Mouse (Mus musculus): ENCODE measurements around the gene Cacng1.

Gene Cacng1

GRCm38 (mm10) chr11:107655538-107655937 lies 60.8 kb downstream of the Cacng1 start:
- no peak for DNase-seq
